Mouse (Mus musculus) spleen, adult 2 months (tissue): ENCODE data around the gene Cdc42ep3.

Experiments used
- CTCF ChIP-seq: fragments of 200-500 bp; IDR thresholded peaks from 2 replicates; pipeline ENCODE4 v1.5.1; 2011; ENCODE audit warnings: mild to moderate bottlenecking, inconsistent platforms; ENCODE audit not compliant: insufficient read depth, insufficient read length, insufficient replicate concordance; ENCODE audit errors: extremely low read depth
- POLR2A ChIP-seq: fragments of 200-500 bp; IDR thresholded peaks from 2 replicates; pipeline ENCODE4 v1.6.1; 2011; ENCODE audit warnings: low read depth, low read length, inconsistent platforms

DNA sequence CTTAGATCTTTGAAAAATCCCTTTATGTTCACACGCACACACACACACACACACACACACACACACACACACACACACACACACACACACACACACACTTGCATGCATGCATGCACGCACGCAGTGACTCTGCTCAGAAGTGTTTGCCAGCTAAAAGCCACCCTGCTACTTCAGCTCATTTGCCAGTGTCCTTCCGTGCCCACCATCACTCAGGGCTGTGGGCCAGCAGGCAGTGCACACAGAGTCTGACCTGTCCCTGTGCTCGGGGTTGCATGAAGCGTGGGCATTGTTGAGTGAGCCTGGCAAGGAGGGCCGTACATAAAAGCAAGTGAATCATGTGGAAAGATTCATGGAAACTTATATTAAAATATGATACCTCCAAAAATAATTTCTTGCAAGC, 49.2 kb downstream of the Cdc42ep3 start:
- no peak for TF ChIP-seq POLR2A
- no peak for TF ChIP-seq CTCF
